Mouse (Mus musculus) hindbrain, embryonic 11.5 days (tissue): Measurements from ENCODE around the gene Hormad2. TPM values are rescaled to one million over a fixed set of nuclear protein-coding genes. Genes with fewer than 3 reads are reported as not detected.

Source experiments
- ATAC-seq: fragments of 200-750 bp; cut with Nextera tagmentation; 2 replicates; pipeline ENCODE4 v1.8.0; 2017; ENCODE audit warnings: mild to moderate bottlenecking, moderate TSS enrichment, moderate library complexity; ENCODE audit not compliant: low FRiP score
- DNase-seq: peaks from one replicate; pipeline ENCODE4 v3.0.0-alpha.2; 2015; ENCODE audit warnings: low spot score
- H3K27ac ChIP-seq: fragments of 300-500 bp; sonication (generic); 2 replicates; pipeline ENCODE4 v1.5.1; 2014; ENCODE audit warnings: mild to moderate bottlenecking, low read depth, low read length
- H3K27me3 ChIP-seq: fragments of 300-500 bp; sonication (generic); 2 replicates; pipeline ENCODE4 v1.6.1; 2014; ENCODE audit warnings: mild to moderate bottlenecking, low read length, moderate library complexity, mixed read lengths; ENCODE audit not compliant: control insufficient read depth, insufficient read depth
- H3K36me3 ChIP-seq: fragments of 300-500 bp; sonication (generic); 2 replicates; pipeline ENCODE4 v1.6.1; 2014; ENCODE audit warnings: mild to moderate bottlenecking, low read length, moderate library complexity, mixed read lengths; ENCODE audit not compliant: control insufficient read depth, insufficient read depth
- H3K4me1 ChIP-seq: fragments of 300-500 bp; sonication (generic); replicated peaks from 2 replicates; pipeline ENCODE4 v1.6.1; 2014; ENCODE audit warnings: low read length, mixed read lengths; ENCODE audit not compliant: control insufficient read depth, insufficient read depth
- H3K4me2 ChIP-seq: fragments of 300-500 bp; sonication (generic); replicated peaks from 2 replicates; pipeline ENCODE4 v1.6.1; 2014; ENCODE audit warnings: mild to moderate bottlenecking, low read depth, low read length
- H3K4me3 ChIP-seq: fragments of 300-500 bp; sonication (generic); 2 replicates; pipeline ENCODE4 v1.5.1; 2014; ENCODE audit warnings: low read depth, low read length
- H3K9ac ChIP-seq: fragments of 300-500 bp; sonication (generic); 2 replicates; pipeline ENCODE4 v1.6.1; 2014; ENCODE audit warnings: low read depth, low read length
- H3K9me3 ChIP-seq: fragments of 300-500 bp; sonication (generic); 2 replicates; pipeline ENCODE4 v1.6.1; 2016; ENCODE audit warnings: low read length; ENCODE audit not compliant: control insufficient read depth
- WGBS: fragments of 180-500 bp; shearing (Covaris S2); extraction: QIAGEN DNeasy Blood & Tissue Kit; methylation state at CpG from one replicate; pipeline ENCODE4 v1.1.7; 2014; 5-methylcytosine and 5-hydroxymethylcytosine counted together
- polyA plus RNA-seq: library from polyadenylated mRNA; unstranded; fragments of >200 nt; fragmentation: Nextera tagmentation; extraction: Ambion mirVana; gene quantifications from 2 replicates; pipeline ENCODE4 v1.2.1, GENCODE M21; 2014

The Hormad2 gene
- polyA plus RNA-seq, 1 experiment from 2014 or later: not detected

GRCm38 (mm10) chr11:4401251-4401650 lies 39.7 kb downstream of the Hormad2 start:
- ATAC-seq: no peak
- H3K4me1 ChIP-seq: no peaks in the 10 kb centered on the region

DNA sequence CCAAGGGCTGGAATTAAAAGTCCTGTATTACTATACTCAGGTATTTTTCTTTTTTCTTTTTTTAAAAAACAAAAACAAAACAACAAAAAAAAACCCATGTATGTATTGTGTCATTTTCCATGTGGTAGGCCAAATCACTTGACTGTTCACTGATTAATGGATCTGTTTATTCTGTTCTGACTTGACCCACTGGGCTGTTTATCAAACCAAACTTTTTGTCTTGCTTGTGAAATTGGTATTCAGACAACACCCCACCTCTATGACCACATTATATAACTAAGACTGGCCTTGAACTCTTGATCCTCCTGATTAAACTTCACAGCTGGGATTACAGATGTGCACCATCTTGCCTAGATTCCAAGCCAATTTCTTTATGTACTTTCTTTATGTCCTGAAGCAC lies 46.7 kb downstream of the Hormad2 start:
- no peaks in the 10 kb centered on the region for H3K36me3 ChIP-seq
- no peaks in the 10 kb centered on the region for H3K9me3 ChIP-seq
- no peak for DNase-seq
- H3K27ac ChIP-seq: no peak overlapping the region
- no peak overlapping the region for H3K9ac ChIP-seq
- no peaks in the 10 kb centered on the region for H3K4me1 ChIP-seq
- H3K4me3 ChIP-seq: no peak overlapping the region
- no peaks in the 10 kb centered on the region for H3K27me3 ChIP-seq
- H3K4me2 ChIP-seq: no peak overlapping the region
- ATAC-seq: no peak

More at GRCm38 (mm10) chr11:4401251-4401650, 39.7 kb downstream of the Hormad2 start:
- no peak for DNase-seq
- Histone ChIP-seq H3K27me3 (no peaks in the 10 kb centered on the region), H3K27ac (no peak overlapping the region), H3K9me3 (no peaks in the 10 kb centered on the region), H3K9ac (no peak overlapping the region), H3K4me2 (no peak overlapping the region), H3K4me3 (no peak overlapping the region), H3K36me3 (no peaks in the 10 kb centered on the region)
- WGBS: 62% methylated on average over 5 of the region's 5 CpGs

- no peak overlapping the region for H3K4me3 ChIP-seq
- H3K4me2 ChIP-seq: no peak overlapping the region
- DNase-seq (no peak), ATAC-seq (no peak)
- H3K27ac ChIP-seq: no peak overlapping the region
- no peaks in the 10 kb centered on the region for H3K27me3 ChIP-seq
- no peaks in the 10 kb centered on the region for H3K4me1 ChIP-seq
- no peak overlapping the region for H3K9ac ChIP-seq
- H3K36me3 ChIP-seq: no peaks in the 10 kb centered on the region
- no peaks in the 10 kb centered on the region for H3K9me3 ChIP-seq
- 24% methylated on average over 2 of the region's 2 CpGs for WGBS
Observed at GRCm38 (mm10) chr11:4388018-4388417, 52.9 kb downstream of the Hormad2 start.

DNA sequence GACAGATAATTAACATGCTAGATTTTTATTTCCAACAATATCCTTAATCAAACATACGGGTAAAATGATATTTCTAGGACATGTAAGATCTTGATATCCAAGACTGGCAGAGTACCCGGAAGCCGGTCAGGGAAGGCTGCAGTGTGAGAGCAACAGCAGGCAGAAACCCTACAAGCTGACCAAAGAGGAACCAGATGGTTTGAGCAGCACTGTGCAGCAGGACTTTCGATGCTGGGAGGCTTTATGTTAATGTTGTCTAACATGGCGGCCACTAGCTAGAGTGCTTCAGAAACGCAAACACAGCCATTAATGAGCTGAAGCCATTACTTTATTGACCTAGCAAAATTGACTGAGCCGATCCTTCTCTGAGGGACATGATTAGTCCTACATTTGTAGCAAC lies 58.6 kb downstream of the Hormad2 start:
- 88% methylated on average over 7 of the region's 7 CpGs for WGBS
- Histone ChIP-seq H3K27ac (no peak overlapping the region), H3K9ac (no peak overlapping the region), H3K4me3 (no peak overlapping the region), H3K9me3 (no peaks in the 10 kb centered on the region), H3K4me2 (no peak overlapping the region), H3K27me3 (no peaks in the 10 kb centered on the region), H3K36me3 (no peaks in the 10 kb centered on the region), H3K4me1 (no peaks in the 10 kb centered on the region)
- DNase-seq (no peak), ATAC-seq (no peak)

- Histone ChIP-seq H3K4me1 (no peaks in the 10 kb centered on the region), H3K9ac (no peak overlapping the region), H3K27me3 (no peaks in the 10 kb centered on the region), H3K9me3 (no peaks in the 10 kb centered on the region), H3K4me3 (no peak overlapping the region), H3K4me2 (no peak overlapping the region), H3K36me3 (no peaks in the 10 kb centered on the region), H3K27ac (no peak overlapping the region)
- 84% methylated on average over 4 of the region's 4 CpGs for WGBS
- DNase-seq: no peak
- ATAC-seq: no peak
Observed at GRCm38 (mm10) chr11:4379857-4380256, 61.0 kb downstream of the Hormad2 start.

GRCm38 (mm10) chr11:4366389-4366788 lies 74.5 kb downstream of the Hormad2 start:
- H3K9ac ChIP-seq: no peak overlapping the region
- WGBS: 89% methylated on average over 4 of the region's 4 CpGs
- no peaks in the 10 kb centered on the region for H3K36me3 ChIP-seq
- DNase-seq (no peak), ATAC-seq (no peak)
- no peak overlapping the region for H3K27ac ChIP-seq
- H3K4me3 ChIP-seq: no peak overlapping the region
- H3K9me3 ChIP-seq: no peaks in the 10 kb centered on the region
- no peak overlapping the region for H3K4me2 ChIP-seq
- no peaks in the 10 kb centered on the region for H3K27me3 ChIP-seq
- H3K4me1 ChIP-seq: no peaks in the 10 kb centered on the region

DNA sequence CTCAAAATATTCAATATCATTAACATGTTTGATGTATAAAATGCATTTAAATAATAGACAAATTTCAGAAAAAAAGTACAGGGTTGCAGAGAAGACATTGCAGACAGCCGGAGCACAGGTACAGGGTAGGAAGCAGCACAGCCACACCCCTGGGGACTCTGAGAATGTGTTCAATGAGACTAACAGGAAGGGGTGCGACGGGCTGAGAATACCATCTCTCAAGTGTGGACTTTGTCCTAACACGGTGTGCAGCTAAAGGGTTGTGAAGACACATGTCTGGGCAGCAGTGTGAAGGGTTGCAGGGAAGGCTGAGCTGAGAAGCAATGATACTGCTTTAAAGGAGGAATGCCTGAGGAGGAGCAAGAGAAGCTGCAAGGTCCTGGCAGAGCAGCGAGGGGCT lies 85.5 kb downstream of the Hormad2 start:
- ATAC-seq (no peak), DNase-seq (no peak)
- H3K27me3 ChIP-seq: no peaks in the 10 kb centered on the region
- no peak overlapping the region for H3K27ac ChIP-seq
- H3K4me2 ChIP-seq: no peak overlapping the region
- WGBS: 72% methylated on average over 5 of the region's 5 CpGs
- H3K4me3 ChIP-seq: no peak overlapping the region
- H3K36me3 ChIP-seq: no peaks in the 10 kb centered on the region
- no peak overlapping the region for H3K9ac ChIP-seq
- no peaks in the 10 kb centered on the region for H3K9me3 ChIP-seq
- H3K4me1 ChIP-seq: no peaks in the 10 kb centered on the region

DNA sequence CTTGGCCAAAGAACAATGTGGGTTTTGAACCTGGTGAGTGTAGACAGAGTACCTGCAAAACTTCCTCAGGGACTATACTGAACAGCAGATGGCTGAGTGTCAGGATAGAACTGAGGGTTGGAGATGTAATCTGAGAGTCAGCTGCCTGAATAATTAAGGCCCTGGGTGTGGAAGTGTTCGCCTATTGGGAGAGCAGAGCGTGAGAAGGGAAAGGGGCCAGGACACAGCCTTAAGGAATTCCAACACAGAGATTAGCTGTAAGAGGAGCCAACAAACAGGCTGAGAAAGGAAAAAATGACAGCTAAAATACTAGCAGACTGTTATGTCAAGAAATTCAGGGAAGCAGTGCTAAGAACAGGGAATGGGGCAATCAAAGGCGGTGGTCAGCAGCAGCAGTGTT lies 88.3 kb downstream of the Hormad2 start:
- ATAC-seq (no peak), DNase-seq (no peak)
- Histone ChIP-seq H3K4me3 (no peak overlapping the region), H3K4me1 (no peaks in the 10 kb centered on the region), H3K27ac (no peak overlapping the region), H3K4me2 (no peak overlapping the region), H3K9ac (no peak overlapping the region), H3K9me3 (no peaks in the 10 kb centered on the region), H3K27me3 (no peaks in the 10 kb centered on the region), H3K36me3 (no peaks in the 10 kb centered on the region)
- 75% methylated on average over 3 of the region's 3 CpGs for WGBS

DNA sequence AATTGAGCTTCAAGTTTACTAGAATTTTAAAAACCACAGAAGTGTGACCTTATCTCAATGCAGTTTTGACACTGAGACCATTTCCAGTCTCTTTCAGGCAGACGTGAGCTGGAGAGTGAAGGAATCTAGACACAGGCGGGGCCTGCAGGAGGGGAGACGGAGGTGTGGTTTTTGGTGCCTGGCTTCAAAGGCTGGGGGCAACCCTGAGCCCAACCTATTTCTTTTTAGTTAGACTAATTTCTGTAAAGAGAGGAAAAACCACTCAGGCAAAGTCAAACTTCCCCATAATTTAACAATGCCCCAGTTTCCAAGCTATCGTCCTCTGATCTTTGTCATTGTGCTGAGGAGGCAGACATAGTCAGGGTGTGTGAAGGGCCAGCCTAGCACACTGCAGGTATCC lies 97.0 kb downstream of the Hormad2 start:
- no peak overlapping the region for H3K4me2 ChIP-seq
- H3K4me1 ChIP-seq: no peaks in the 10 kb centered on the region
- no peak overlapping the region for H3K9ac ChIP-seq
- no peak overlapping the region for H3K4me3 ChIP-seq
- 41% methylated on average over 4 of the region's 4 CpGs for WGBS
- H3K27ac ChIP-seq: no peak overlapping the region
- H3K27me3 ChIP-seq: no peaks in the 10 kb centered on the region
- no peak for DNase-seq
- ATAC-seq: no peak
- H3K36me3 ChIP-seq: no peaks in the 10 kb centered on the region
- H3K9me3 ChIP-seq: no peaks in the 10 kb centered on the region
